Mouse (Mus musculus) spleen, adult 2 months (tissue): ENCODE measurements around the gene Daam2.

Experiments used
- CTCF ChIP-seq: fragments of 200-500 bp; IDR thresholded peaks from 2 replicates; pipeline ENCODE4 v1.5.1; 2011; ENCODE audit warnings: mild to moderate bottlenecking, inconsistent platforms; ENCODE audit not compliant: insufficient read depth, insufficient read length, insufficient replicate concordance; ENCODE audit errors: extremely low read depth
- POLR2A ChIP-seq: fragments of 200-500 bp; IDR thresholded peaks from 2 replicates; pipeline ENCODE4 v1.6.1; 2011; ENCODE audit warnings: low read depth, low read length, inconsistent platforms

DNA sequence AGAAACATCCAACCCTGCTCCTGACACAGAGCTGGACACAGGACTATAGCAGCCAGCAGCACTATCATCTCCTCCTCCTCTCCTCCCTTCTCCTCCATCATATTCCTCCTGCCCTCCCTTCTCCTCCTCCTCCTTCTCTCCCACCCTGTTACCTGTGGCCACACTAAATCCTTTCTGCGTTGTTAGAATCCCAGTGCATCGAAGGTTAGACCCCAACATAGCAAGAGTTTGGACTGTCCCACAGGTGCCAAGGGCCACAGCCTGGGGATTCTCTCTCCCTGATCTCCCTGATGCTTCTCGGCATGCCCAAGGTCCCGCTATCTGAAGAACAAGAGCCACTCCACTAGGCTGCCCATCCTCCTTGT is 745 bp downstream of the Daam2 start:
- TF ChIP-seq CTCF (no peak), POLR2A (no peak)
